Mouse (Mus musculus) hindbrain, postnatal 0 days (tissue): ENCODE data around the gene Pgf. TPM values are rescaled to one million over a fixed set of nuclear protein-coding genes. Genes with fewer than 3 reads are reported as not detected.

Experiments
- ATAC-seq: fragments of 200-750 bp; cut with Nextera tagmentation; 2 replicates; pipeline ENCODE4 v1.8.0; 2017; ENCODE audit warnings: mild to moderate bottlenecking, moderate TSS enrichment, moderate library complexity
- DNase-seq: peaks from one replicate; pipeline ENCODE4 v3.0.0-alpha.2; 2015; ENCODE audit warnings: low spot score
- H3K27ac ChIP-seq: fragments of 300-500 bp; sonication (generic); 2 replicates; pipeline ENCODE4 v1.5.1; 2014; ENCODE audit warnings: mild to moderate bottlenecking
- H3K27me3 ChIP-seq: fragments of 300-500 bp; sonication (generic); 2 replicates; pipeline ENCODE4 v1.6.1; 2014; ENCODE audit warnings: low read length, mixed read lengths; ENCODE audit not compliant: insufficient read depth
- H3K36me3 ChIP-seq: fragments of 300-500 bp; sonication (generic); 2 replicates; pipeline ENCODE4 v1.6.1; 2014; ENCODE audit warnings: low read length, mixed read lengths; ENCODE audit not compliant: insufficient read depth
- H3K4me1 ChIP-seq: fragments of 300-500 bp; sonication (generic); 2 replicates; pipeline ENCODE4 v1.6.1; 2014; ENCODE audit warnings: antibody characterized with exemption, low read length, mixed read lengths; ENCODE audit not compliant: insufficient read depth
- H3K4me2 ChIP-seq: fragments of 300-500 bp; sonication (generic); 2 replicates; pipeline ENCODE4 v1.6.1; 2014; ENCODE audit warnings: low read depth, mild to moderate bottlenecking, low read length, moderate library complexity, mixed read lengths
- H3K4me3 ChIP-seq: fragments of 300-500 bp; sonication (generic); 2 replicates; pipeline ENCODE4 v1.5.1; 2014; ENCODE audit warnings: low read length
- H3K9ac ChIP-seq: fragments of 300-500 bp; sonication (generic); replicated peaks from 2 replicates; pipeline ENCODE4 v1.6.1; 2014; ENCODE audit warnings: mild to moderate bottlenecking, low read length, moderate library complexity, mixed read lengths
- H3K9me3 ChIP-seq: fragments of 300-500 bp; sonication (generic); 2 replicates; pipeline ENCODE4 v1.6.1; 2016; ENCODE audit warnings: low read length, mixed read lengths
- CTCF ChIP-seq: IDR thresholded peaks from 2 replicates; pipeline ENCODE4 v1.5.1; 2016; ENCODE audit warnings: antibody characterized with exemption, control low read depth, low read depth
- WGBS: fragments of 180-500 bp; shearing (Covaris S2); extraction: QIAGEN DNeasy Blood & Tissue Kit; methylation state at CpG from one replicate; pipeline ENCODE4 v1.1.7; 2014; 5-methylcytosine and 5-hydroxymethylcytosine counted together
- polyA plus RNA-seq: library from polyadenylated mRNA; unstranded; fragments of >200 nt; fragmentation: Nextera tagmentation; extraction: Ambion mirVana; gene quantifications from 2 replicates; pipeline ENCODE4 v1.2.1, GENCODE M21; 2015
- total RNA-seq: library from RNA; depleted of rRNA; stranded (reverse); fragments of >200 nt; gene quantifications from 2 replicates; pipeline ENCODE4 v1.2.3, GENCODE M21; 2014

The Pgf gene
- total and polyA plus RNA-seq, 2 experiments from 2014 or later, result 5.0 to 10.0 TPM

DNA sequence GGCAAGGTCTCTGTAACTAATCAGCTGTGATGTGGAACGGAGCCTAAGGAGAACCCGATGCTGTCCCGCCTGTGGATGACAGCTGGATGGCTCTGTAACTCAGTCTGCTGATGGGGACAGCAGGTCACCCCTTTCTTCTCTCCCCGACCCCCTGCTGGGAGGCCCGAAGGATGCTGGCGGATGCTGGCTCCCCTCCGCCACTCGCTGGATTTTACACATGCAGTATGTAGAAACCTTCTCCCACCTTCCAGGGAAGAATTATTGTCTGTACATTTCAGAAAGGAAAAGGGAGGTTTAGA, 4.7 kb upstream of the Pgf start:
- Histone ChIP-seq H3K4me1 (peaks cover 13% of the 10 kb centered on the region; the same call in 1 of the 2 replicates), H3K9ac (0 out of 2 replicates have a peak overlapping the region, but pooled peaks have one; percentile 17), H3K9me3 (no peaks in the 10 kb centered on the region), H3K27ac (no peak overlapping the region), H3K27me3 (no peaks in the 10 kb centered on the region; the same call in 1 of the 2 replicates), H3K4me2 (peak overlapping the region; percentile 31), H3K36me3 (no peaks in the 10 kb centered on the region), H3K4me3 (no peak overlapping the region)
- 1% methylated on average over 8 of the region's 8 CpGs for WGBS
- no peak for TF ChIP-seq CTCF
- ATAC-seq (no peak; the same call in 1 of the 2 replicates), DNase-seq (peak; percentile 54)

DNA sequence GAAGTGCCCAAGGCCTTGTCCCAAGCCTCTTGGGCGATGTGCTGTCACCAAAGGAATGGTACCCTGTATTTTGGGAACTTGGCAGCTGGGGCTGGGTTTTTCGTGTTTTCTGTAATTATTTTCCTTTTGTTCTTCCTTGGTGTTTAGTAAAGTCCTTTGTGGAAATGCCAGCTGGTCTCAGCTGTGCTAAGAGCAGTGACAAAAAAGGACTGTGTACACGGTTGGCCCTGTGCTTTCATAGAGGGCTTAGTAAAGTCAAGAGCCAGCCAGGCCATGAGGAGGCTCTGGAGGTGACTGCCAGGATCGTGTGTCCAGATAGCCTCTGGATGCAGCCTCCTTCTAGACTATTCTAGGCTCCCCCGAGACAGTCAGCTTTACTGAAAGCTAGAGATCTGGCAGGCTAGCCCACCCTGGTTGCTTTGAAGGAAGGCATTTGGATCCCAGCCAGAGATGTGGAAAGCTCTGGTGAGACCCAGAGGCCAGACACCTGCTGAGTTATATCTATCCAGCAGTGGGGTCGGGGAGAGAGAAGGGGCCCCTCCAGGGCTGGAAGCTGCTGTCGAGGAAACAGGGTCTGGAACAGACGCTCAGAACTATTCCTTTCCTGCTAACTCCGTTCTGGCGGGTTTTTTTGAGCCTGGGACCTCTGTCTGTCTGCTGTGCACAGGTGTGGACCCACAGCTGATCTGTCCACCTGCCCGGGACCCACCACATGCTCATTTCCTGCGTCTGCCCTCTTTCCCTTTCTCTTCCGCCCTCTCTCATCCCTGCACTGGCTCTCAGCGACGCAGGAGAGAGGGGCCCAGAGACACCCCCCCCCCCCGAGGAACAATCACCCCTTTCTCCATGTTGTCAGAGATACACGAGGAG, 4.1 kb upstream of the Pgf start:
- no peaks in the 10 kb centered on the region for H3K36me3 ChIP-seq
- no peaks in the 10 kb centered on the region; the same call in 1 of the 2 replicates for H3K27me3 ChIP-seq
- H3K4me3 ChIP-seq, result no peak overlapping the region
- H3K9me3 ChIP-seq, result no peaks in the 10 kb centered on the region
- ATAC-seq (peak; percentile 45), DNase-seq (peak; percentile 33)
- peaks cover 19% of the 10 kb centered on the region for H3K4me1 ChIP-seq
- TF ChIP-seq CTCF, result no peak
- H3K27ac ChIP-seq, result no peak overlapping the region
- 0 out of 2 replicates have a peak overlapping the region, but pooled peaks have one; percentile 17 for H3K9ac ChIP-seq
- H3K4me2 ChIP-seq, result peak overlapping the region; percentile 31
- WGBS, result 16% methylated on average over 17 of the region's 17 CpGs

DNA sequence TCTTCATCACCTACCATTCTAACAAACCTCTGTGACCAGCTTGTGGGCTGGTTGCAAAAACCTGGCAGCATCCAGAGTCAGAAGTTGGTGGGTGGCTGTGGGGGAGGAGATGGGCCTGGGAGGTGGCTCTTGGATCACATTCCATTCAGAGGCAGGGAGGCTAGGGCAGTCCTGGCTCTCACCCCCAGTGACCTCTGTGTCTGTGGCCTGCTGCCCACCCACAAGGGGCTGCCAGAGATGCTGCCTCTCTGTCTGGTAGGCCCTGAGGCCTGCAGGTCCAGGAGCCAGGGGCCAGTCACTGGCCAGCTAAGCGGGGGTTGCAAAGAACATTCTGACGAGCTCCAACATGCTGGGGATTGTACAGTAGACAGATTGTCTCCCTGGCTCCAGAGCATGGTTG, 704 bp upstream of the Pgf start:
- no peak overlapping the region for H3K4me3 ChIP-seq
- H3K4me1 ChIP-seq, result peaks cover 37% of the 10 kb centered on the region
- H3K9ac ChIP-seq, result no peak overlapping the region
- no peak overlapping the region for H3K27ac ChIP-seq
- ATAC-seq (no peak), DNase-seq (no peak)
- H3K9me3 ChIP-seq, result no peaks in the 10 kb centered on the region
- H3K4me2 ChIP-seq, result no peak overlapping the region
- 79% methylated on average over 2 of the region's 2 CpGs for WGBS
- no peaks in the 10 kb centered on the region for H3K36me3 ChIP-seq
- no peak for TF ChIP-seq CTCF
- H3K27me3 ChIP-seq, result peaks cover 3% of the 10 kb centered on the region; the same call in 1 of the 2 replicates

DNA sequence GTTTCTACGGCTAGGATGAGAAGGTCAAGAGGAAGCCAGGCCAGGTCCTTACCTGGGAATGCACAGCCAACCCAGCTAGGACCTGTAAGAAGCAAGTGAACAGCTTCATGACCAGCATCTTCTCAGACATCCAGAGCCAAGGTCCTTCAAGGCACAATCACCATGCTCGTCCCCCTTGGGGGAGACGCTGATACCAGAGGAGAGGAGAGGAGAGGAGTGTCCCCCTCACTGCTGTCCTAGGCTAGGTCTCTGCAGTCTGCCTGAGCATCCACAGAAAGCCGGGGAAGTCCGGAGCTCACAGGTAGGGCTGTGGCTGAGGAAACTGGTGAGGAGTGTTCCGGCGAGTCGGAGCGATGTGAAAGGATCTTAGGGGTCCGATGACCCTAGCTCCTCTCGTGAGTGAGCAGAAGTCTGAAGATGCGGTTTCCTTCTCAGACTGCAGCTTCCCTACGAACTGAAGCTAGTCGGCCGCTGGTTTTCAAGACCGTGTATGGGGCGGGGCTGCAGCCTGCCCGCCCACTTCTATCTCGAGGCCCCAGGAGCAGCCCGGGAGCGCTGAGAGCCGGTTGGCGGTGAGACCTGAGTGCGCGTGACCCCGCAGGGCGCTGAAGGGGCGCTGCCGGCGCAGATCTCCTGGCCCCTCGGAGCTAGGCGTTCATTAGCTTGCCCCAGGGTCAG, 605 bp downstream of the Pgf start:
- WGBS, result 9% methylated on average over 32 of the region's 32 CpGs

DNA sequence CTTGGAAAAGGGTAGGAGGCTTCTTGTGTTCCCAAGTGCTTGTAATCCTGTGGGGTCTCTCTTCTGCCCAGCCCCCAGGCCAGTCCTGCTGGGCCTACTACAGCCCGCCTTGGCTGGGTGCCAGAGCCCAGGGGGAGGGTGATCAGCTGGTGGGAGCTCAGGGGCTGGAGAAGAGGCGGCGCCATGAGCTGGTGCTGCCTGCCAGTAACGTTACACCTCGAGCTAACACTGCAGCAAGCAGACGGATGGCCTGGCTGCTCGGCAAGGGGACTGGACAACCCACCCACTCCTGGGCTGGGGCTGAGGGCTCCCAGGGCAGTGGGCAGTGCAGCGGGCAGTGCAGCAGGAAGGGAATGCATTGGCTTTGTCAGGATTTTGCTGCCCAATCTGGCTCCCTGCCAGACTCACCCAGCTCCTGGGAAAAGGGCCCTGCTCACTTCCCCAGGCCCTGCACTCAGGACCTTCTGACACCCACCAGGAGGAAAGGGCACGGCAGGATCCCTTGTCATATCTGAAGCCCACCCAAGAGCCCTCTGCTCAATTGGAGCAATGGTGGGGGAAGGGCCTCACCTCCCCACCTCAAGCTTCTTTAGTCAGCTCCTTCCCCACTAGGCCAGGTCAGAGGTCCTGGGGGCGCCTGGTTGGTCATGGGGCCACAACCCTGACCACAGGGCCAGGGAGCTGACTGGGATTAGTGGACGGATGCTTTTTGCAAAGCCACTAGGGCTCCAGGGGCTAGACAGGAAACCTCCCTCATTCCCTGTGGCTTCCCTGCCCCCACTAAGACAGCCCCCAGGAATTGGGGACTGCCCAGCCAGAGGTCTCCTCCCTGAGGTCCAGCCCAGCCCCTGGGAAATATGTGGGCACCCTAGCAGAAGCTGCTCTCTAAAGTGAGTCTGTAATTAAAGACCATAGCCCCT, 1.4 kb downstream of the Pgf start:
- Histone ChIP-seq H3K9me3 (no peaks in the 10 kb centered on the region), H3K4me1 (peaks cover 25% of the 10 kb centered on the region), H3K9ac (peak overlapping the region; percentile 10; the same call in 1 of the 2 replicates), H3K4me3 (peak overlapping the region; percentile 32), H3K27ac (peak overlapping the region; percentile 67; the same call in 1 of the 2 replicates), H3K27me3 (peaks cover 3% of the 10 kb centered on the region; the same call in 1 of the 2 replicates), H3K4me2 (peak overlapping the region; percentile 64), H3K36me3 (no peaks in the 10 kb centered on the region)
- peak; percentile 78 for ATAC-seq
- WGBS, result 17% methylated on average over 11 of the region's 11 CpGs
- TF ChIP-seq CTCF, result no peak
- peak; percentile 81 for DNase-seq

More for the DNA sequence above, 605 bp downstream of the Pgf start:
- H3K4me1 ChIP-seq, result peaks cover 33% of the 10 kb centered on the region
- H3K9ac ChIP-seq, result peak overlapping the region; percentile 42
- H3K27me3 ChIP-seq, result peaks cover 3% of the 10 kb centered on the region; the same call in 1 of the 2 replicates
- DNase-seq (peak; percentile 44), ATAC-seq (no peak)
- peak overlapping the region; percentile 32 for H3K4me3 ChIP-seq
- TF ChIP-seq CTCF, result no peak
- H3K27ac ChIP-seq, result peak overlapping the region; percentile 27; the same call in 1 of the 2 replicates
- no peaks in the 10 kb centered on the region for H3K36me3 ChIP-seq
- H3K9me3 ChIP-seq, result no peaks in the 10 kb centered on the region
- H3K4me2 ChIP-seq, result peak overlapping the region; percentile 64

DNA sequence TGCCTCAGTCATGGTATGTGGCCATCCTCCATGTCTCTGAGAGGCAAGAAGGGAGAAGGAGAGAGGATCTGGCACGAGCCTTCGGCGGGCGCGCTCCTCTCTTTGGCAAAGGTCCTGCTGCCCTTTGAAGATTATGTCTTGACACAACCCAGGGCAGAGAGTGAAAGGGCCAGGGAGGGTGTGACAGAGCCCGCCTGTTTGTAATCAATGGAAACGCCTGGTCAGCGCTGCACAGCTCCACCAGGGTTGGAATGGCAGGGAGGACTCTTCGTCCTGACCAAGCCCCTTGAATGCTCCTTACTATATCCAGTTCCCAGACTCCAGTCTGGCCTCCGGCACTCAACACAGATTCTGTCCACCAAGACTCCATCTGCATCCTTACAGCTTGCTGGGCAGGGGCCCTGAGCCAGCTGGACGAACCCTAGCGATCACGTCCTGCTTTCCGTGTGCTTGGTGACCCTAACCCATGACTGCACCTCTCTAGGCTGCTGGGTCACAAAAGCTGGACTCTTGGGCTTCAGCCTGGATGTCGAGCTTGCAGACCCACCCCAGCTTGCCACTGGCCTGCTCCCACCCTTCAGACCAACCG, 2.4 kb downstream of the Pgf start:
- Histone ChIP-seq H3K9me3 (no peaks in the 10 kb centered on the region), H3K27me3 (peaks cover 3% of the 10 kb centered on the region; the same call in 1 of the 2 replicates), H3K4me1 (peaks cover 31% of the 10 kb centered on the region), H3K4me3 (peak overlapping the region; percentile 32), H3K36me3 (no peaks in the 10 kb centered on the region), H3K27ac (peak overlapping the region; percentile 67; the same call in 1 of the 2 replicates), H3K4me2 (peak overlapping the region; percentile 64), H3K9ac (peak overlapping the region; percentile 10; the same call in 1 of the 2 replicates)
- TF ChIP-seq CTCF, result no peak
- ATAC-seq (peak; percentile 5; the same call in 1 of the 2 replicates), DNase-seq (peak; percentile 25)
- 38% methylated on average over 16 of the region's 16 CpGs for WGBS
